Mouse (Mus musculus) heart, adult 2 months (tissue): ENCODE measurements around the gene Cacna2d4. TPM values are rescaled to one million over a fixed set of nuclear protein-coding genes. Genes with fewer than 3 reads are reported as not detected.
"Not testable (repeated sequence)": the region's sequence is repeated elsewhere in the genome, so short reads cannot be mapped to it uniquely, and the experiment has no call there.

Experiments used
- DNase-seq, 2 experiments: peaks; one replicate each; pipeline ENCODE4 v3.0.0; 2021
- H3K27ac ChIP-seq: fragments of 200-600 bp; 2 replicates; pipeline ENCODE4 v1.8.1; 2022
- H3K27me3 ChIP-seq: fragments of 200-500 bp; 2 replicates; pipeline ENCODE4 v1.6.1; 2012; ENCODE audit warnings: mild to moderate bottlenecking, low read length, inconsistent platforms, mixed read lengths; ENCODE audit not compliant: control insufficient read depth, insufficient read depth
- H3K36me3 ChIP-seq: fragments of 200-500 bp; 2 replicates; pipeline ENCODE4 v1.6.1; 2012; ENCODE audit warnings: low read length, inconsistent platforms; ENCODE audit not compliant: control insufficient read depth, insufficient read depth
- H3K4me1 ChIP-seq: fragments of 200-500 bp; 2 replicates; pipeline ENCODE4 v1.6.1; 2011; ENCODE audit warnings: low read length; ENCODE audit not compliant: control insufficient read depth, insufficient read depth
- H3K4me3 ChIP-seq: fragments of 200-600 bp; 2 replicates; pipeline ENCODE4 v1.8.1; 2022
- H3K79me2 ChIP-seq: fragments of 200-500 bp; replicated peaks from 2 replicates; pipeline ENCODE4 v1.6.1; 2012; ENCODE audit warnings: mild to moderate bottlenecking, inconsistent platforms, low read length, moderate library complexity, mixed read lengths; ENCODE audit not compliant: control insufficient read depth, insufficient read depth
- H3K9ac ChIP-seq: fragments of 200-500 bp; 2 replicates; pipeline ENCODE4 v1.6.1; 2012; ENCODE audit warnings: low read depth, mild to moderate bottlenecking, control low read depth, inconsistent platforms, low read length, mixed read lengths
- CTCF ChIP-seq: fragments of 200-600 bp; IDR thresholded peaks from 2 replicates; pipeline ENCODE4 v1.8.1; 2022; ENCODE audit warnings: antibody characterized with exemption, mild to moderate bottlenecking, moderate library complexity
- EP300 ChIP-seq: fragments of 200-500 bp; IDR thresholded peaks from 2 replicates; pipeline ENCODE4 v1.6.1; 2011; ENCODE audit warnings: low read depth, low read length, control low read depth; ENCODE audit not compliant: insufficient read depth
- POLR2A ChIP-seq: fragments of 200-500 bp; IDR thresholded peaks from 2 replicates; pipeline ENCODE4 v1.6.1; 2011; ENCODE audit warnings: mild to moderate bottlenecking, low read depth, low read length, control low read depth; ENCODE audit not compliant: insufficient read depth
- WGBS: fragments of 180-500 bp; shearing (Covaris S2); methylation state at CpG from one replicate; pipeline ENCODE4 v1.1.7; 2018; 5-methylcytosine and 5-hydroxymethylcytosine counted together
- intact Hi-C: fragments of 180-260 bp; cut with DNase I; formaldehyde crosslinking; loops from one replicate; pipeline ENCODE4 v1.15.1; 2025
- polyA plus RNA-seq: library from polyadenylated mRNA; depleted of rRNA; stranded (reverse); fragments of >200 nt; gene quantifications from 2 replicates; pipeline ENCODE4 v1.2.3, GENCODE M21; 2012
- total RNA-seq, 2 experiments: library from RNA; stranded (reverse); gene quantifications; 2 replicates each; pipeline ENCODE4 v1.2.3; 2021

Gene Cacna2d4
- total and polyA plus RNA-seq, 3 experiments, result 0.23 TPM; not detected in 2

GRCm38 (mm10) chr6:119351656-119352055, 115.3 kb downstream of the Cacna2d4 start:
- Histone ChIP-seq H3K27me3 (no peaks in the 10 kb centered on the region), H3K27ac (no peak overlapping the region), H3K79me2 (no peaks in the 10 kb centered on the region), H3K4me1 (no peaks in the 10 kb centered on the region), H3K9ac (no peak overlapping the region), H3K36me3 (no peaks in the 10 kb centered on the region), H3K4me3 (no peak overlapping the region)
- no peak for DNase-seq
- 62% methylated on average over 8 of the region's 8 CpGs for WGBS
- TF ChIP-seq EP300, result no peak
- TF ChIP-seq CTCF, result no peak
- no peak for TF ChIP-seq POLR2A
- intact Hi-C loops, result loop anchor here (5.0 kb wide), 1 partner anchor 429 kb away; no protein-coding TSS in a partner anchor

- Histone ChIP-seq H3K27ac (no peak overlapping the region), H3K79me2 (no peaks in the 10 kb centered on the region), H3K4me1 (no peaks in the 10 kb centered on the region), H3K9ac (no peak overlapping the region), H3K36me3 (no peaks in the 10 kb centered on the region), H3K27me3 (no peaks in the 10 kb centered on the region), H3K4me3 (no peak overlapping the region)
- TF ChIP-seq POLR2A (no peak), EP300 (no peak), CTCF (no peak)
- WGBS, result 80% methylated on average over 6 of the region's 6 CpGs
- DNase-seq, result no peak
- intact Hi-C loops, result loop anchor here (5.0 kb wide), 1 partner anchor 430 kb away; no protein-coding TSS in a partner anchor
Observed at GRCm38 (mm10) chr6:119352501-119352900, 116.2 kb downstream of the Cacna2d4 start.

GRCm38 (mm10) chr6:119358020-119358571, 121.8 kb downstream of the Cacna2d4 start:
- Histone ChIP-seq H3K27me3 (no peaks in the 10 kb centered on the region), H3K79me2 (no peaks in the 10 kb centered on the region), H3K9ac (no peak overlapping the region), H3K27ac (no peak overlapping the region), H3K36me3 (peaks cover 14% of the 10 kb centered on the region), H3K4me3 (no peak overlapping the region), H3K4me1 (no peaks in the 10 kb centered on the region; the same call in none of the 2 replicates)
- no peak for TF ChIP-seq EP300
- no peak for TF ChIP-seq POLR2A
- TF ChIP-seq CTCF, result no peak
- intact Hi-C loops, result no loop called here
- no peak for DNase-seq
- WGBS, result 88% methylated on average over 8 of the region's 8 CpGs

DNA sequence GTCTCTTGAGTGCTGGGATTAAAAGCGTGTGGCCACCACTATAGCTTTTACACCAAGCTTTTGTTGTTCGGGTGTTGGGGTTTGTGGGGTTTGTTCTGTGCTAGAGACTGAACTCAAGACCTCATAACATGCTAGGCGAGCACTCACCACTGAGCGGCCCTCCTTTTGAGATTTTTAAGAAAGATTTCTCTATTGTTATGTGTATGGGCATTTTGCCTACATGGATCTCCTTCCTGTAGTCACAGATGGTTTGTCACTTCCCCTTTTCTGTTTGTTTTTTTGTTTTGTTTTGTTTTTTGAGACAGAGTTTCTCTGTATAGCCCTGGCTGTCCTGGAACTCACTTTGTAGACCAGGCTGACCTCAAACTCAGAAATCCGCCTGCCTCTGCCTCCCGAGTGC, 123.9 kb downstream of the Cacna2d4 start:
- H3K4me3 ChIP-seq, H3K27me3 ChIP-seq, H3K27ac ChIP-seq, H3K79me2 ChIP-seq, DNase-seq, H3K4me1 ChIP-seq, H3K9ac ChIP-seq, intact Hi-C loops: not testable (repeated sequence)
- WGBS, result 79% methylated on average over 6 of the region's 6 CpGs
- peak; percentile 18; the same call in 1 of the 2 replicates for TF ChIP-seq CTCF
- H3K36me3 ChIP-seq, result peaks cover 21% of the 10 kb centered on the region

DNA sequence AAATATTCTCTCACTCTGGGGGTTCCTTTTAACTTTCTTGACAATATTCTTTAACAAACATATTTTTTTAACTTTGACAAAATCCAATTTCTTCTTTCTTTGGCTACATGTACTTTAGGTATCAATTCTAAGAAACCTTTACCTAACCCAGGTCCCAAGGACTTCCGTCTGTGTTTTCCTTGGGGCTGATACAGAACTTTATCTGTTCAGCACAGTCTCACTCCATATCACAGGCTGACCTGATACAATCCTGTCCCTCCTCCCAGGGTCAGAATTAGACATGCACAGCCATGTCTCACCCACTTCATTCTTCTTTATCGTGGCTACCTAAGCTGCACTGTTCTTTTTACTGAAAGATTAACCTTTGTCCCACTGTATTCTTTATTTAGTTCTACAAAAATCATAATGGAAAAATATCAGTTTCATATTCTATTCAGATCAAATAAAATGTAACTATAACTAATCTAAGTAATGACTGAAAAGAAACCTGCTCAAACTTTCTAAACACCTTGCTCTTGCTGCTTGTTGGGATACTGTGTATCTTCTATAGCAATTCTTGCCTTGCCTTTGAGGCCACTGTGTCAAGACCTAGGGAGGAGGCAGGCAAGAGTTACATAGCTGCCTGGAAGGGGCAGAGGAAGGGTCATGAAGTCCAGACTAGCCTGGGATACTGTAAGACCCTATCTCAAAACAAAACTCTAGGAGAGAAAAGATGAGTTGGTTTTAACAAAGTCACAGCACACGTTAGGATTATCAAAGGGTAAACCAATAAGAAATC, 124.8 kb downstream of the Cacna2d4 start:
- intact Hi-C loops, result no loop called here
- Histone ChIP-seq H3K79me2 (no peaks in the 10 kb centered on the region; the same call in 1 of the 2 replicates), H3K27me3 (no peaks in the 10 kb centered on the region), H3K4me1 (no peaks in the 10 kb centered on the region; the same call in none of the 2 replicates), H3K27ac (no peak overlapping the region), H3K9ac (no peak overlapping the region), H3K4me3 (no peak overlapping the region), H3K36me3 (peaks cover 21% of the 10 kb centered on the region)
- TF ChIP-seq CTCF (no peak), POLR2A (no peak), EP300 (no peak)
- WGBS, result 63% methylated on average over 3 of the region's 3 CpGs
- DNase-seq, result no peak

- Histone ChIP-seq H3K27ac (no peak overlapping the region), H3K79me2 (no peaks in the 10 kb centered on the region; the same call in 1 of the 2 replicates), H3K36me3 (peaks cover 21% of the 10 kb centered on the region), H3K27me3 (no peaks in the 10 kb centered on the region), H3K9ac (no peak overlapping the region), H3K4me1 (peaks cover 1% of the 10 kb centered on the region), H3K4me3 (no peak overlapping the region)
- no peak for DNase-seq
- WGBS, result 87% methylated on average over 5 of the region's 5 CpGs
- intact Hi-C loops, result no loop called here
- TF ChIP-seq CTCF, result no peak
- TF ChIP-seq POLR2A, result no peak
- TF ChIP-seq EP300, result no peak
Observed at GRCm38 (mm10) chr6:119363593-119363992, 127.3 kb downstream of the Cacna2d4 start.

DNA sequence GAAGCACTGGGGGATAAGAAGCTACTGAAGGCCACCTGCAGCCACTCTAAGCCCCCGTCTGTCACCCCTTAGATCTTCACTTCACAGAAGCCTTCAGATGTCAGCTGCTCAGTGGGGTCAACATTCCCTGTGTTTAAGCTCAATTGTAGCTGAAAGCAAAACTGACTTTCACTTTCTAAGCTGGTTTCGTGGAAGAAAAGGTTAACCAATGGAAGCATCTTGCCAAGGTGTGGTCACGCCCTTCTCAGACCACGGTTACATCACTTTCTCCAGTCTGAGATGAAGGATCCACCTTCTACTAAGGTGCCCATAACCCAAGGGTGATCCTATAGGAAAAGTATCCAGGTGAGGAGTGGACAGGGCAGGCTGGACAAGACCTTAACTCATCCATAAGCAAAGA, 130.5 kb downstream of the Cacna2d4 start:
- DNase-seq, result not testable (repeated sequence)
- intact Hi-C loops, result loop anchor here (5.0 kb wide), 1 partner anchor 1121 kb away; no protein-coding TSS in a partner anchor
- WGBS, result 78% methylated on average over 4 of the region's 4 CpGs

More for the DNA sequence above, 130.5 kb downstream of the Cacna2d4 start:
- not testable (repeated sequence) for H3K4me1 ChIP-seq, H3K27ac ChIP-seq, H3K79me2 ChIP-seq, H3K4me3 ChIP-seq, H3K27me3 ChIP-seq, H3K9ac ChIP-seq
- H3K36me3 ChIP-seq, result peaks cover 13% of the 10 kb centered on the region
